Comparison of ENCODE assay signal across 24 mouse cellular contexts in the genomic region with DNA sequence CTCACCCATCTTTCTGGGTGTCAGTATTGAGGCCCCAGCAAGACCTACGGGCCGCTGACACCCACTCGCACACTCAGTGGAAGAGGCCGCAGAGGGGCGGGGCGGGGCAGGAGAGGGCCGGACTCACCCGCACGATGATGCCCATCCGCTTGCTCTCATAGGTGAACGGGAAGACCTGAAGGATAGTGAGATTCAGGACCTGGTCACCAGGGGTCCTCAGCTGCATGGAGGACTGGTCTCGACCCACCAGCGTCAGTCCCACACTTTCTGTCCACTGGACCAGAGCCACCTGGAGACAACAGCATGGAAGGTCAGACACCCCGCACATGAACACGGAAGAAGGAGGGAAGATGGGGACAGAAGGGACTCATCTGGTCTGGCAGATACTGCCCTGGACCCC.
DNase-seq lines count a peak whose midpoint lies in the region; ATAC-seq and TF ChIP-seq lines count a peak whose summit lies in the region.
"Had no signal": no experiment of that assay in that cellular context is flagged by ENCODE, and none has a peak within 500 bp of the region (broad histone marks: within the 10 kb centered on the region; RNA-seq: fewer than 3 reads in every experiment).

No protein-coding gene starts in this region.

- H3K9me3 ChIP-seq in hindbrain, postnatal 0 days (ENCODE audit: low read length) = no peaks in the 10 kb centered on the region
- H3K9me3 ChIP-seq in hindbrain, embryonic 16.5 days (ENCODE audit: control insufficient read depth, low read length) = no peaks in the 10 kb centered on the region
- no peaks in the 10 kb centered on the region for H3K9me3 ChIP-seq in liver, embryonic 13.5 days (replicated peaks)
- no peaks in the 10 kb centered on the region for H3K9me3 ChIP-seq in midbrain, postnatal 0 days (ENCODE audit: low read length)
- no peaks in the 10 kb centered on the region for H3K9me3 ChIP-seq in midbrain, embryonic 14.5 days (ENCODE audit: control insufficient read depth, low read length)
- H3K9me3 ChIP-seq: embryonic facial prominence, embryonic 13.5 days; forebrain, embryonic 10.5 days; limb, embryonic 12.5 days; midbrain, embryonic 12.5 days had no signal

- H3K9ac ChIP-seq in hindbrain, postnatal 0 days (replicated peaks; ENCODE audit: low read length) = no peak overlapping the region
- no peak overlapping the region for H3K9ac ChIP-seq in hindbrain, embryonic 16.5 days (ENCODE audit: low read depth, low read length)
- H3K9ac ChIP-seq in liver, embryonic 13.5 days = no peak overlapping the region
- no peak overlapping the region for H3K9ac ChIP-seq in midbrain, postnatal 0 days (replicated peaks; ENCODE audit: low read length, poor library complexity, severe bottlenecking)
- no peak overlapping the region for H3K9ac ChIP-seq in midbrain, embryonic 14.5 days (replicated peaks; ENCODE audit: low read length)
- H3K9ac ChIP-seq: embryonic facial prominence, embryonic 13.5 days; limb, embryonic 12.5 days; lung, embryonic 14.5 days; midbrain, embryonic 12.5 days had no signal

- ATAC-seq in hindbrain, postnatal 0 days = no peak
- ATAC-seq in hindbrain, embryonic 16.5 days = no peak
- 0 out of 2 replicates have a peak, but pooled peaks have one; percentile 3 for ATAC-seq in liver, embryonic 13.5 days (ENCODE audit: low read depth)
- ATAC-seq in midbrain, postnatal 0 days (ENCODE audit: low FRiP score) = no peak
- no peak for ATAC-seq in midbrain, embryonic 14.5 days (ENCODE audit: low FRiP score, low TSS enrichment)
- ATAC-seq: CD4-positive, CD25-positive, alpha-beta regulatory T cell, adult 4 months; forebrain, embryonic 16.5 days had no signal

- 74% methylated on average over 15 of the region's 15 CpGs for WGBS in hindbrain, postnatal 0 days
- WGBS in hindbrain, embryonic 16.5 days = 76% methylated on average over 15 of the region's 15 CpGs
- 62% methylated on average over 15 of the region's 15 CpGs for WGBS in liver, embryonic 13.5 days (ENCODE audit: insufficient replicate concordance)
- WGBS in midbrain, postnatal 0 days = 70% methylated on average over 15 of the region's 15 CpGs
- WGBS in midbrain, embryonic 14.5 days = 67% methylated on average over 15 of the region's 15 CpGs

- no peak overlapping the region for H3K27ac ChIP-seq in hindbrain, postnatal 0 days
- no peak overlapping the region for H3K27ac ChIP-seq in hindbrain, embryonic 16.5 days (ENCODE audit: low read depth, low read length)
- H3K27ac ChIP-seq in liver, embryonic 13.5 days = no peak overlapping the region
- H3K27ac ChIP-seq in midbrain, postnatal 0 days (ENCODE audit: low read depth, low read length) = no peak overlapping the region
- no peak overlapping the region for H3K27ac ChIP-seq in midbrain, embryonic 14.5 days (replicated peaks; ENCODE audit: low read depth, low read length)
- H3K27ac ChIP-seq: embryonic facial prominence, embryonic 13.5 days; forebrain, embryonic 10.5 days; left cerebral cortex, adult 2 months; limb, embryonic 12.5 days; midbrain, embryonic 12.5 days had no signal

- no peaks in the 10 kb centered on the region for H3K4me1 ChIP-seq in hindbrain, postnatal 0 days (ENCODE audit: insufficient read depth, low read length)
- H3K4me1 ChIP-seq in hindbrain, embryonic 16.5 days (ENCODE audit: control insufficient read depth, insufficient read depth, low read depth, low read length) = no peaks in the 10 kb centered on the region
- peaks cover 12% of the 10 kb centered on the region for H3K4me1 ChIP-seq in liver, embryonic 13.5 days (replicated peaks)
- no peaks in the 10 kb centered on the region for H3K4me1 ChIP-seq in midbrain, postnatal 0 days (ENCODE audit: insufficient read depth, low read length)
- H3K4me1 ChIP-seq in midbrain, embryonic 14.5 days (ENCODE audit: control insufficient read depth, insufficient read depth, low read length) = no peaks in the 10 kb centered on the region
- H3K4me1 ChIP-seq: embryonic facial prominence, embryonic 13.5 days; midbrain, embryonic 12.5 days had no signal

- peak; percentile 23; the same call in 1 of the 2 replicates for TF ChIP-seq CTCF in hindbrain, postnatal 0 days (IDR thresholded peaks at IDR 0.05; ENCODE audit: low read depth)
- TF ChIP-seq CTCF in midbrain, postnatal 0 days (IDR thresholded peaks at IDR 0.05) = peak; percentile 28; the same call in 1 of the 2 replicates

- H3K4me3 ChIP-seq in hindbrain, postnatal 0 days (ENCODE audit: low read length) = no peak overlapping the region
- H3K4me3 ChIP-seq in hindbrain, embryonic 16.5 days (ENCODE audit: low read length) = no peak overlapping the region
- no peak overlapping the region for H3K4me3 ChIP-seq in liver, embryonic 13.5 days (replicated peaks)
- H3K4me3 ChIP-seq in midbrain, postnatal 0 days (ENCODE audit: low read depth, low read length) = no peak overlapping the region
- H3K4me3 ChIP-seq in midbrain, embryonic 14.5 days (replicated peaks; ENCODE audit: low read depth, low read length) = no peak overlapping the region
- H3K4me3 ChIP-seq: embryonic facial prominence, embryonic 13.5 days; forebrain, embryonic 10.5 days; left cerebral cortex, adult 2 months; limb, embryonic 12.5 days; midbrain, embryonic 12.5 days had no signal

- H3K36me3 ChIP-seq in hindbrain, postnatal 0 days (ENCODE audit: insufficient read depth, low read length) = peaks cover 4% of the 10 kb centered on the region; the same call in 1 of the 2 replicates
- H3K36me3 ChIP-seq in hindbrain, embryonic 16.5 days (ENCODE audit: control insufficient read depth, insufficient read depth, low read length) = peaks cover 9% of the 10 kb centered on the region; the same call in 1 of the 2 replicates
- H3K36me3 ChIP-seq in liver, embryonic 13.5 days = no peaks in the 10 kb centered on the region
- H3K36me3 ChIP-seq in midbrain, postnatal 0 days (ENCODE audit: insufficient read depth, low read length) = peaks cover 29% of the 10 kb centered on the region
- peaks cover 55% of the 10 kb centered on the region for H3K36me3 ChIP-seq in midbrain, embryonic 14.5 days (ENCODE audit: control insufficient read depth, insufficient read depth, low read length)
- H3K36me3 ChIP-seq: forebrain, embryonic 10.5 days had no signal

- H3K27me3 ChIP-seq in hindbrain, postnatal 0 days (ENCODE audit: insufficient read depth, low read length) = no peaks in the 10 kb centered on the region
- H3K27me3 ChIP-seq in hindbrain, embryonic 16.5 days (replicated peaks; ENCODE audit: control insufficient read depth, insufficient read depth, low read length) = no peaks in the 10 kb centered on the region
- H3K27me3 ChIP-seq in liver, embryonic 13.5 days = no peaks in the 10 kb centered on the region
- no peaks in the 10 kb centered on the region for H3K27me3 ChIP-seq in midbrain, postnatal 0 days (ENCODE audit: insufficient read depth, low read length)
- no peaks in the 10 kb centered on the region for H3K27me3 ChIP-seq in midbrain, embryonic 14.5 days (ENCODE audit: control insufficient read depth, insufficient read depth, low read length)
- H3K27me3 ChIP-seq: embryonic facial prominence, embryonic 13.5 days; limb, embryonic 12.5 days; midbrain, embryonic 12.5 days had no signal

- H3K4me2 ChIP-seq in hindbrain, postnatal 0 days (ENCODE audit: low read depth, low read length) = no peak overlapping the region
- no peak overlapping the region for H3K4me2 ChIP-seq in hindbrain, embryonic 16.5 days (ENCODE audit: low read length)
- H3K4me2 ChIP-seq in liver, embryonic 13.5 days = no peak overlapping the region
- H3K4me2 ChIP-seq in midbrain, postnatal 0 days (ENCODE audit: low read depth, low read length, poor library complexity, severe bottlenecking) = no peak overlapping the region
- H3K4me2 ChIP-seq in midbrain, embryonic 14.5 days (ENCODE audit: low read length) = no peak overlapping the region
- H3K4me2 ChIP-seq: embryonic facial prominence, embryonic 13.5 days; limb, embryonic 12.5 days; liver, embryonic 11.5 days; lung, embryonic 14.5 days; midbrain, embryonic 12.5 days had no signal

- no peak for DNase-seq in hindbrain, postnatal 0 days (ENCODE audit: low spot score)
- DNase-seq in liver, embryonic 13.5 days = no peak
- DNase-seq in liver = no peak
- DNase-seq in midbrain, postnatal 0 days (ENCODE audit: low spot score) = no peak
- DNase-seq in midbrain, embryonic 14.5 days = no peak
- peak; percentile 58 for DNase-seq in ZHBTc4 (ENCODE audit: low read depth, low spot score)
- DNase-seq: adrenal gland, postnatal 10 days; cerebellum, adult 11-12 months; cerebellum, adult 9-11 months; kidney, adult 11 months; kidney, postnatal 14 days; lung, embryonic 14.5 days; spleen, adult 18-20 months; thymus, adult 2 months; thymus, postnatal 36 days had no signal
